In genomic region chr9:49913677-49914076, GRCm38 (mm10) we compare ENCODE assay signal across 24 mouse cellular contexts.
A peak's percentile ranks its signal among the peaks of the same experiment; 100 is the strongest.
DNase-seq lines count a peak whose midpoint lies in the region; ATAC-seq and TF ChIP-seq lines count a peak whose summit lies in the region.
"Had no signal": no experiment of that assay in that cellular context is flagged by ENCODE, and none has a peak within 500 bp of the region (broad histone marks: within the 10 kb centered on the region; RNA-seq: fewer than 3 reads in every experiment).

No protein-coding gene starts in this region.

- H3K4me3 ChIP-seq in kidney, embryonic 15.5 days (replicated peaks): no peak overlapping the region
- no peak overlapping the region for H3K4me3 ChIP-seq in kidney, postnatal 0 days (replicated peaks; ENCODE audit: low read depth, low read length)
- H3K4me3 ChIP-seq: embryonic facial prominence, embryonic 10.5 days; embryonic facial prominence, embryonic 12.5 days; forebrain, embryonic 13.5 days; forebrain, embryonic 15.5 days had no signal

- intact Hi-C loops in heart, postnatal 14 days (cut with DNase I): no loop called here

- H3K4me2 ChIP-seq in kidney, embryonic 15.5 days: no peak overlapping the region
- H3K4me2 ChIP-seq in kidney, postnatal 0 days (ENCODE audit: low read length): no peak overlapping the region
- H3K4me2 ChIP-seq: embryonic facial prominence, embryonic 12.5 days; forebrain, embryonic 13.5 days; forebrain, embryonic 15.5 days had no signal

- WGBS in kidney, embryonic 15.5 days: 43% methylated on average over 4 of the region's 4 CpGs
- WGBS in kidney, postnatal 0 days: 42% methylated on average over 4 of the region's 4 CpGs

- H3K9ac ChIP-seq in kidney, embryonic 15.5 days: no peak overlapping the region
- no peak overlapping the region for H3K9ac ChIP-seq in kidney, postnatal 0 days (ENCODE audit: low read depth, low read length)
- H3K9ac ChIP-seq: embryonic facial prominence, embryonic 12.5 days; forebrain, embryonic 13.5 days; forebrain, embryonic 15.5 days had no signal

- TF ChIP-seq CTCF in kidney, postnatal 0 days (IDR thresholded peaks at IDR 0.05; ENCODE audit: low read depth): no peak

- peaks cover 49% of the 10 kb centered on the region for H3K4me1 ChIP-seq in kidney, embryonic 15.5 days
- H3K4me1 ChIP-seq in kidney, postnatal 0 days (replicated peaks; ENCODE audit: insufficient read depth, low read length): 0 out of 2 replicates have a peak, but pooled peaks cover 3% of the 10 kb centered on the region
- H3K4me1 ChIP-seq: embryonic facial prominence, embryonic 12.5 days; forebrain, embryonic 13.5 days; forebrain, embryonic 15.5 days had no signal

- H3K27ac ChIP-seq in kidney, embryonic 15.5 days: peak overlapping the region; percentile 61; the same call in 1 of the 2 replicates
- no peak overlapping the region for H3K27ac ChIP-seq in kidney, postnatal 0 days
- H3K27ac ChIP-seq: embryonic facial prominence, embryonic 10.5 days; embryonic facial prominence, embryonic 12.5 days; forebrain, embryonic 13.5 days; forebrain, embryonic 15.5 days had no signal

- DNase-seq in heart, adult 11 months: peak; percentile 81
- DNase-seq in heart, postnatal 14 days: no peak
- no peak for DNase-seq in kidney, adult 18-20 months
- DNase-seq in kidney, postnatal 0 days (ENCODE audit: low spot score): peak; percentile 73
- no peak for DNase-seq in kidney, postnatal 10 days
- DNase-seq: adrenal gland, adult 8-10 months; adrenal gland, postnatal 14 days; adrenal gland, postnatal 36 days; B cell, adult 2 months; cerebellum, adult 11-12 months; cerebellum, adult 2 months; cerebellum, adult 9-10 months; cerebellum, postnatal 10 days; cerebellum, postnatal 25 days had no signal

- no peaks in the 10 kb centered on the region for H3K27me3 ChIP-seq in kidney, embryonic 15.5 days
- H3K27me3 ChIP-seq in kidney, postnatal 0 days (ENCODE audit: insufficient read depth, low read length): no peaks in the 10 kb centered on the region
- H3K27me3 ChIP-seq: CH12.LX; embryonic facial prominence, embryonic 12.5 days; forebrain, embryonic 13.5 days; forebrain, embryonic 15.5 days; Patski had no signal

- H3K36me3 ChIP-seq in kidney, embryonic 15.5 days: no peaks in the 10 kb centered on the region
- H3K36me3 ChIP-seq in kidney, postnatal 0 days (ENCODE audit: insufficient read depth, low read length): no peaks in the 10 kb centered on the region
- H3K36me3 ChIP-seq: embryonic facial prominence, embryonic 10.5 days; embryonic facial prominence, embryonic 12.5 days; forebrain, embryonic 15.5 days; G1E had no signal

- ATAC-seq in kidney, embryonic 15.5 days (replicated peaks; ENCODE audit: low FRiP score): peak; percentile 73
- peak; percentile 63 for ATAC-seq in kidney, postnatal 0 days (replicated peaks; ENCODE audit: low FRiP score, low read depth)
- ATAC-seq: activated CD4-positive, CD25-positive, alpha-beta regulatory T cell, adult 4 months; CD4-positive, CD25-positive, alpha-beta regulatory T cell, adult 4 months; forebrain, embryonic 13.5 days; forebrain, embryonic 15.5 days; Patski had no signal

- no peaks in the 10 kb centered on the region for H3K9me3 ChIP-seq in kidney, embryonic 15.5 days (replicated peaks)
- no peaks in the 10 kb centered on the region for H3K9me3 ChIP-seq in kidney, postnatal 0 days (replicated peaks; ENCODE audit: low read length)
- H3K9me3 ChIP-seq: embryonic facial prominence, embryonic 10.5 days; embryonic facial prominence, embryonic 12.5 days; forebrain, embryonic 13.5 days; forebrain, embryonic 15.5 days had no signal

Comparison
In these comparisons a context has a peak if more than half of its experiments do, and no peak if none do; other contexts are left out.
1. DNase-seq: peak in heart, adult 11 months (single experiment) and kidney, postnatal 0 days (single experiment); none in heart, postnatal 14 days (0 of 2), kidney, adult 18-20 months (single experiment) and kidney, postnatal 10 days (single experiment).